Comparison of ENCODE assay signal across 8 mouse cellular contexts in genomic region chr6:84425823-84426222, GRCm38 (mm10).
DNase-seq lines count a peak whose midpoint lies in the region; ATAC-seq and TF ChIP-seq lines count a peak whose summit lies in the region.

No protein-coding gene starts in this region.

- H3K27me3 ChIP-seq in hindbrain, embryonic 14.5 days (ENCODE audit: control insufficient read depth, insufficient read depth, low read length): no peaks in the 10 kb centered on the region; the same call in 1 of the 2 replicates
- no peaks in the 10 kb centered on the region for H3K27me3 ChIP-seq in hindbrain, embryonic 16.5 days (replicated peaks; ENCODE audit: control insufficient read depth, insufficient read depth, low read length)
- no peaks in the 10 kb centered on the region for H3K27me3 ChIP-seq in limb, embryonic 14.5 days (ENCODE audit: control insufficient read depth, insufficient read depth, low read length)
- no peaks in the 10 kb centered on the region for H3K27me3 ChIP-seq in small intestine, adult 2 months (ENCODE audit: control insufficient read depth, insufficient read depth, low read length)

- DNase-seq in hindbrain, embryonic 14.5 days (ENCODE audit: low spot score): peak; percentile 56
- peak; percentile 76 for DNase-seq in NIH3T3 (ENCODE audit: low read depth)
- peak; percentile 80 to 85 for DNase-seq in cerebellum, postnatal 14 days
- DNase-seq in heart, postnatal 4 days: peak; percentile 61
- DNase-seq in limb, embryonic 14.5 days (ENCODE audit: low spot score): peak; percentile 12
- DNase-seq in urinary bladder, postnatal 4 days (ENCODE audit: low spot score in 2 of 2): no peak

- H3K27ac ChIP-seq in hindbrain, embryonic 14.5 days: no peak overlapping the region
- no peak overlapping the region for H3K27ac ChIP-seq in hindbrain, embryonic 16.5 days (ENCODE audit: low read depth, low read length)
- no peak overlapping the region for H3K27ac ChIP-seq in limb, embryonic 14.5 days (replicated peaks; ENCODE audit: low read depth, low read length)
- H3K27ac ChIP-seq in small intestine, adult 2 months (ENCODE audit: insufficient read depth, low read depth, low read length): no peak overlapping the region

- H3K36me3 ChIP-seq in hindbrain, embryonic 14.5 days (replicated peaks; ENCODE audit: control insufficient read depth, insufficient read depth): no peaks in the 10 kb centered on the region
- no peaks in the 10 kb centered on the region for H3K36me3 ChIP-seq in hindbrain, embryonic 16.5 days (ENCODE audit: control insufficient read depth, insufficient read depth, low read length)
- no peaks in the 10 kb centered on the region for H3K36me3 ChIP-seq in limb, embryonic 14.5 days (ENCODE audit: control insufficient read depth, insufficient read depth, low read length)
- H3K36me3 ChIP-seq in small intestine, adult 2 months (ENCODE audit: control insufficient read depth, insufficient read depth, low read length): no peaks in the 10 kb centered on the region

- H3K9me3 ChIP-seq in hindbrain, embryonic 14.5 days (ENCODE audit: control insufficient read depth, low read length): no peaks in the 10 kb centered on the region
- no peaks in the 10 kb centered on the region for H3K9me3 ChIP-seq in hindbrain, embryonic 16.5 days (ENCODE audit: control insufficient read depth, low read length)
- no peaks in the 10 kb centered on the region for H3K9me3 ChIP-seq in limb, embryonic 14.5 days (ENCODE audit: control insufficient read depth, low read length)

- H3K4me2 ChIP-seq in hindbrain, embryonic 14.5 days (replicated peaks): no peak overlapping the region
- no peak overlapping the region for H3K4me2 ChIP-seq in hindbrain, embryonic 16.5 days (ENCODE audit: low read length)
- H3K4me2 ChIP-seq in limb, embryonic 14.5 days (replicated peaks; ENCODE audit: low read depth, low read length, severe bottlenecking): no peak overlapping the region

- H3K4me3 ChIP-seq in hindbrain, embryonic 14.5 days (replicated peaks; ENCODE audit: low read length): no peak overlapping the region
- no peak overlapping the region for H3K4me3 ChIP-seq in hindbrain, embryonic 16.5 days (ENCODE audit: low read length)
- H3K4me3 ChIP-seq in limb, embryonic 14.5 days (replicated peaks; ENCODE audit: low read length): no peak overlapping the region
- no peak overlapping the region for H3K4me3 ChIP-seq in small intestine, adult 2 months (ENCODE audit: low read depth, low read length)

- H3K4me1 ChIP-seq in hindbrain, embryonic 14.5 days (replicated peaks; ENCODE audit: control insufficient read depth, insufficient read depth, low read length): no peaks in the 10 kb centered on the region
- H3K4me1 ChIP-seq in hindbrain, embryonic 16.5 days (ENCODE audit: control insufficient read depth, insufficient read depth, low read depth, low read length): no peaks in the 10 kb centered on the region
- peaks cover 8% of the 10 kb centered on the region for H3K4me1 ChIP-seq in limb, embryonic 14.5 days (ENCODE audit: control insufficient read depth, insufficient read depth, low read length)
- peaks cover 18% of the 10 kb centered on the region for H3K4me1 ChIP-seq in small intestine, adult 2 months (ENCODE audit: control insufficient read depth, insufficient read depth, insufficient read length, low read length)

- no peak for TF ChIP-seq POLR2A in limb, embryonic 14.5 days (IDR thresholded peaks at IDR 0.05; ENCODE audit: borderline replicate concordance, extremely low read depth, insufficient read depth, insufficient read length)
- no peak for TF ChIP-seq POLR2A in small intestine, adult 2 months (IDR thresholded peaks at IDR 0.05; ENCODE audit: low read depth, low read length)

- no peak overlapping the region for H3K9ac ChIP-seq in hindbrain, embryonic 14.5 days
- H3K9ac ChIP-seq in hindbrain, embryonic 16.5 days (ENCODE audit: low read depth, low read length): no peak overlapping the region
- H3K9ac ChIP-seq in limb, embryonic 14.5 days (ENCODE audit: low read depth, low read length, severe bottlenecking): no peak overlapping the region

- TF ChIP-seq CTCF in small intestine, adult 2 months (IDR thresholded peaks at IDR 0.05; ENCODE audit: extremely low read depth, insufficient read length, insufficient replicate concordance, low read depth, low read length): peak; percentile 48; the same call in 1 of the 2 replicates

- WGBS in hindbrain, embryonic 14.5 days: 39% methylated on average over 4 of the region's 4 CpGs
- WGBS in hindbrain, embryonic 16.5 days: 39% methylated on average over 4 of the region's 4 CpGs
- 31% methylated on average over 4 of the region's 4 CpGs for WGBS in limb, embryonic 14.5 days
- WGBS in small intestine, adult 2 months: 56% methylated on average over 4 of the region's 4 CpGs

- ATAC-seq in hindbrain, embryonic 14.5 days (ENCODE audit: low FRiP score): no peak; the same call in 1 of the 2 replicates
- ATAC-seq in hindbrain, embryonic 16.5 days: no peak; the same call in 1 of the 2 replicates
- ATAC-seq in limb, embryonic 14.5 days (ENCODE audit: low FRiP score, low read depth): no peak

Comparison
In these comparisons a context has a peak if more than half of its experiments do, and no peak if none do; other contexts are left out.
1. DNase-seq: peak in hindbrain, embryonic 14.5 days (single experiment), NIH3T3 (single experiment), cerebellum, postnatal 14 days (2 of 2), heart, postnatal 4 days (single experiment) and limb, embryonic 14.5 days (single experiment); none in urinary bladder, postnatal 4 days (0 of 2).